Comparison of ENCODE assay signal across 8 mouse cellular contexts in the genomic region with DNA sequence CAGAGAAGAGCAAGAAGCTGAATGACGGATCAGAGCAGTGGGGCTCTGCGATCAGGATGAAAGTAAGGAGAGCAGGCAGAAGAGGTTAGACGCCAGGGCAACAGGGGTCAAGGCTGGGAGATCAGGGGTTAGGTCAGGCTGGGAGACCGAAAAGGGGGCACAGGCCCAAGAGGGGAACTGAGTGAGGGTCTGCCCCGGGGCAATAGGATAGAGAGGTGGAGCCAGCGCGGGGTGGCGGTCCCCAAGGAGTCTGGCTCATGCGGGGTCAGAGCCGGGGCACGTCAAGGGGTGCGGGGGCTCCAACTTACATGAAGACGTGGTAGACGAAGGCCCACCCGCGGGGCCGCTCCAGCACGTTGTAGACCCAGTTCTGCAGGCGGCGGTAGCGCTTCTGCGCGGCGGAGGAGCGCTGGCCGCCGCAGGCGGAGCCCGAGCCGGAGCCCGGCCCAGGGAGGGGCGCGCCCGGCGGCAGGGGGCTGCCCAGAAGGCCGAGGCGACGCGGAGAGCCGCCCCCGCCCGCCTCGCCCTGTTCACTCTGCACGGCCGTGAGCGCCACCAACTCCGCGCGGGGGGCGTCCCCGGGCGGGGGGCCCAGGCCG. TPM values are rescaled to one million over a fixed set of nuclear protein-coding genes. Genes with fewer than 3 reads are reported as not detected.
A peak's percentile ranks its signal among the peaks of the same experiment; 100 is the strongest.
DNase-seq lines count a peak whose midpoint lies in the region; ATAC-seq and TF ChIP-seq lines count a peak whose summit lies in the region.

No protein-coding gene starts in this region.

- peak; percentile 44 for DNase-seq in adrenal gland, adult 2 months
- DNase-seq in adrenal gland, adult 8-10 months, result no peak
- DNase-seq in right cerebral cortex, postnatal 4 days, result peak; percentile 43
- no peak for DNase-seq in right cerebral cortex, adult 18-20 months
- peak; percentile 56 to 57 for DNase-seq in heart, postnatal 14 days
- no peak for DNase-seq in liver, embryonic 14.5 days (ENCODE audit: low read depth in 3 of 3, low spot score in 3 of 3)
- no peak for DNase-seq in ovary, adult 18-20 months (ENCODE audit: low spot score)

- H3K9ac ChIP-seq in liver, embryonic 14.5 days (replicated peaks), result no peak overlapping the region
- peak overlapping the region; percentile 76 for H3K9ac ChIP-seq in stomach, embryonic 16.5 days (ENCODE audit: low read length)

- WGBS in liver, embryonic 14.5 days (ENCODE audit: insufficient replicate concordance), result 4% methylated on average over 50 of the region's 53 CpGs
- whole genome bisulfite sequencing in stomach, embryonic 16.5 days, result 4% methylated on average over 47 of the region's 53 CpGs

- peak overlapping the region; percentile 69 for H3K4me2 ChIP-seq in liver, embryonic 14.5 days (ENCODE audit: low read depth)
- peak overlapping the region; percentile 99 for H3K4me2 ChIP-seq in stomach, embryonic 16.5 days (ENCODE audit: low read depth, low read length)

- H3K27me3 ChIP-seq in liver, embryonic 14.5 days (ENCODE audit: control insufficient read depth, insufficient read depth, low read length), result peaks cover 76% of the 10 kb centered on the region
- peaks cover 39% of the 10 kb centered on the region for H3K27me3 ChIP-seq in stomach, embryonic 16.5 days (ENCODE audit: control insufficient read depth, insufficient read depth, low read length)

- H3K4me1 ChIP-seq in liver, embryonic 14.5 days (replicated peaks; ENCODE audit: control insufficient read depth in 2 of 2, insufficient read depth in 2 of 2, low read length in 1 of 2), result no peaks in the 10 kb centered on the region
- peaks cover 6% of the 10 kb centered on the region; the same call in 1 of the 2 replicates for H3K4me1 ChIP-seq in stomach, embryonic 16.5 days (ENCODE audit: control insufficient read depth, insufficient read depth, low read length)

- no peaks in the 10 kb centered on the region for H3K9me3 ChIP-seq in liver, embryonic 14.5 days (ENCODE audit: control insufficient read depth, low read length)
- H3K9me3 ChIP-seq in stomach, embryonic 16.5 days (replicated peaks; ENCODE audit: control insufficient read depth, low read length), result no peaks in the 10 kb centered on the region

- H3K36me3 ChIP-seq in liver, embryonic 14.5 days (replicated peaks; ENCODE audit: control insufficient read depth, insufficient read depth, low read depth), result no peaks in the 10 kb centered on the region
- no peaks in the 10 kb centered on the region for H3K36me3 ChIP-seq in stomach, embryonic 16.5 days (ENCODE audit: control insufficient read depth, insufficient read depth, low read length)

- H3K27ac ChIP-seq in liver, embryonic 14.5 days, result no peak overlapping the region
- H3K27ac ChIP-seq in stomach, embryonic 16.5 days (ENCODE audit: low read length), result peak overlapping the region; percentile 20; the same call in 1 of the 2 replicates

- H3K4me3 ChIP-seq in liver, embryonic 14.5 days (ENCODE audit: insufficient read depth in 1 of 2, low read depth in 2 of 2, low read length in 2 of 2), result peak overlapping the region; percentile 12 to 54; a peak in 2 of 4 replicates
- H3K4me3 ChIP-seq in stomach, embryonic 16.5 days (replicated peaks; ENCODE audit: low read length), result peak overlapping the region; percentile 61

- ATAC-seq in liver, embryonic 14.5 days (ENCODE audit: insufficient read depth), result peak; percentile 4; the same call in 1 of the 2 replicates
- ATAC-seq in stomach, embryonic 16.5 days (ENCODE audit: insufficient read depth, low FRiP score), result peak; percentile 59

- intact Hi-C loops in heart, postnatal 14 days (cut with DNase I), result no loop called here

- no peak for TF ChIP-seq CTCF in liver, embryonic 14.5 days (IDR thresholded peaks at IDR 0.05; ENCODE audit: low read depth)

- TF ChIP-seq EP300 in liver, embryonic 14.5 days (IDR thresholded peaks at IDR 0.05; ENCODE audit: low read depth), result no peak

RNA-seq across cellular contexts. Expression of gene Kcnq4, which starts 1.8 kb away (rescaled TPM):
- 1 to 10 TPM; 1.5 to 2.5 TPM for total RNA-seq in adrenal gland, adult 2 months (2021)
- 4.1 and 5.4 TPM in 2 replicates for polyA plus RNA-seq in adrenal gland, adult 2 months (2012; rRNA removed)
- 1 to 10 TPM; 1.8 to 3.5 (median 2.9) TPM for total RNA-seq in adrenal gland, adult 8-10 months (2022)
- total RNA-seq in heart, postnatal 14 days (2021), result 1 to 10 TPM; 2.8 to 4.0 TPM
- 0.06 and 0.10 TPM in 2 replicates for polyA plus RNA-seq in liver, embryonic 14.5 days (2012; rRNA removed)
- polyA plus RNA-seq in liver, embryonic 14.5 days (2014; fragmentation: Nextera tagmentation; extraction: Ambion mirVana), result 0.08 TPM in 1 of 2 replicates, not detected in the other
- polyA plus RNA-seq in stomach, embryonic 16.5 days (2015; fragmentation: Nextera tagmentation; extraction: Ambion mirVana), result 3.3 and 4.1 TPM in 2 replicates

Comparison
In these comparisons a context has a peak if more than half of its experiments do, and no peak if none do; other contexts are left out.
1. DNase-seq: peak in adrenal gland, adult 2 months (single experiment), right cerebral cortex, postnatal 4 days (single experiment) and heart, postnatal 14 days (2 of 2); none in adrenal gland, adult 8-10 months (single experiment), right cerebral cortex, adult 18-20 months (single experiment), liver, embryonic 14.5 days (0 of 3) and ovary, adult 18-20 months (single experiment).